Mouse (Mus musculus) CH12.LX (cell line): ENCODE measurements around the gene Smad6.

Experiments used
- CHD2 ChIP-seq: IDR thresholded peaks from 2 replicates; pipeline ENCODE4 v1.6.1; 2011; ENCODE audit warnings: low read length, improper control_type of control experiment
- CTCF ChIP-seq, 2 experiments: IDR thresholded peaks in 1 of 2; conservative IDR thresholded peaks in 1 of 2; 2 replicates each; pipeline ENCODE4 v1.5.1; 2011 to 2012; ENCODE audit warnings: low read depth in 2 of 2, low read length in 2 of 2, improper control_type of control experiment in 1 of 2, inconsistent platforms in 1 of 2, mild to moderate bottlenecking in 1 of 2, moderate library complexity in 1 of 2
- EP300 ChIP-seq: IDR thresholded peaks from 2 replicates; pipeline ENCODE4 v1.6.1; 2011; ENCODE audit warnings: low read length, improper control_type of control experiment
- KAT2A ChIP-seq: IDR thresholded peaks from 2 replicates; pipeline ENCODE4 v1.6.1; 2012; ENCODE audit warnings: low read length, improper control_type of control experiment, inconsistent platforms; ENCODE audit not compliant: insufficient replicate concordance
- MAFK ChIP-seq: IDR thresholded peaks from 2 replicates; pipeline ENCODE4 v1.6.1; 2011; ENCODE audit warnings: low read length, improper control_type of control experiment; ENCODE audit not compliant: insufficient replicate concordance
- MYC ChIP-seq: IDR thresholded peaks from 2 replicates; pipeline ENCODE4 v1.6.1; 2011; ENCODE audit warnings: low read depth, mild to moderate bottlenecking, improper control_type of control experiment, low read length

- TF ChIP-seq MYC, result no peak
- no peak for TF ChIP-seq KAT2A
- no peak for TF ChIP-seq CTCF (conservative IDR thresholded peaks at IDR 0.05 in 1 of 2, IDR thresholded peaks at IDR 0.05 in 1 of 2; ENCODE audit: low read depth in 2 of 2, low read length in 2 of 2)
- TF ChIP-seq EP300, result no peak
- no peak for TF ChIP-seq MAFK
- no peak for TF ChIP-seq CHD2
Measured at GRCm38 (mm10) chr9:63991193-63991592, 30.7 kb downstream of the Smad6 start.
